Mouse (Mus musculus) MEL-GATA-1-ER (cell line): ENCODE measurements around the gene Cecr2.

Source experiments
- DNase-seq: peaks from one replicate; pipeline ENCODE4 v3.0.0-alpha.2; 2012; ENCODE audit warnings: low read depth; ENCODE audit errors: extremely low read depth

Cecr2 gene

GRCm38 (mm10) chr6:120667422-120667781, 1.2 kb downstream of the Cecr2 start:
- no peak for DNase-seq

GRCm38 (mm10) chr6:120667911-120668310, 1.7 kb downstream of the Cecr2 start:
- no peak for DNase-seq

- DNase-seq: no peak
Observed at GRCm38 (mm10) chr6:120674121-120674520, 8.0 kb downstream of the Cecr2 start.

GRCm38 (mm10) chr6:120674881-120675280, 8.7 kb downstream of the Cecr2 start:
- DNase-seq: no peak

- DNase-seq: no peak
Observed at GRCm38 (mm10) chr6:120675979-120676378, 9.8 kb downstream of the Cecr2 start.

- DNase-seq: peak; percentile 58
Observed at GRCm38 (mm10) chr6:120683351-120683750, 17.2 kb downstream of the Cecr2 start.

- DNase-seq: no peak
Observed at GRCm38 (mm10) chr6:120684750-120685149, 18.6 kb downstream of the Cecr2 start.

GRCm38 (mm10) chr6:120686872-120687650, 20.9 kb downstream of the Cecr2 start:
- DNase-seq: no peak

- no peak for DNase-seq
Observed at GRCm38 (mm10) chr6:120700221-120700620, 34.1 kb downstream of the Cecr2 start.

GRCm38 (mm10) chr6:120704376-120704775, 38.2 kb downstream of the Cecr2 start:
- DNase-seq: no peak

- DNase-seq: no peak
Observed at GRCm38 (mm10) chr6:120708759-120709158, 42.6 kb downstream of the Cecr2 start.

- no peak for DNase-seq
Observed at GRCm38 (mm10) chr6:120714806-120715205, 48.6 kb downstream of the Cecr2 start.

- DNase-seq: no peak
Observed at GRCm38 (mm10) chr6:120715227-120715626, 49.1 kb downstream of the Cecr2 start.

- DNase-seq: no peak
Observed at GRCm38 (mm10) chr6:120715851-120716250, 49.7 kb downstream of the Cecr2 start.

GRCm38 (mm10) chr6:120716531-120716984, 50.4 kb downstream of the Cecr2 start:
- DNase-seq: no peak

GRCm38 (mm10) chr6:120725986-120726385, 59.8 kb downstream of the Cecr2 start:
- no peak for DNase-seq

GRCm38 (mm10) chr6:120736011-120736410, 69.8 kb downstream of the Cecr2 start:
- no peak for DNase-seq

GRCm38 (mm10) chr6:120736566-120736965, 70.4 kb downstream of the Cecr2 start:
- peak; percentile 37 for DNase-seq

- DNase-seq: no peak
Observed at GRCm38 (mm10) chr6:120743130-120743529, 77.0 kb downstream of the Cecr2 start.

GRCm38 (mm10) chr6:120744266-120744665, 78.1 kb downstream of the Cecr2 start:
- DNase-seq: no peak

- DNase-seq: no peak
Observed at GRCm38 (mm10) chr6:120746416-120746815, 80.2 kb downstream of the Cecr2 start.

- no peak for DNase-seq
Observed at GRCm38 (mm10) chr6:120761151-120761550, 95.0 kb downstream of the Cecr2 start.

- no peak for DNase-seq
Observed at GRCm38 (mm10) chr6:120769972-120770371, 103.8 kb downstream of the Cecr2 start.
